Mouse (Mus musculus): ENCODE results near the gene Cbx1.

DNA sequence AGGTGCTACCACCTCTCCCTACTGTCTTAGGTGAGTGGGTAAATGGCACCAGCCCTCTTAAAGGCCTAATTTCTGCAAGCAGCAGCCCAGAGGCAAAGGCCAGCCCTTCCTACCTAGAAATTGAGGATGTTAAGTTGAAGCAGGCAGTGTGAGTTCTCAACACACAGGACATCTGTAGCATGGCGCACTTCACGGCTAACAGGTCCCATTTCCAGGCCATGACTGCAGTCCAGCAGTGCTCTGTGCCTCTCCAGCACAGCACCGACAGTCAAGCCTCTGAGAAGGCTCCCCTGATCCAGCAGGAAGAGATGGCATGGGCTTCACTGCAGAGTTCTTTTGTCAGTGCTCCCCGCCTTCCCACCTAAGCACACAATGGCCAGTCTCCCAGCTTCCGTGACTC, 28.1 kb downstream of the Cbx1 start:
- TF ChIP-seq MAFK (IDR thresholded peaks at IDR 0.05; ENCODE audit: insufficient read depth, low read depth, low read length) (no peak), HCFC1 (IDR thresholded peaks at IDR 0.05; ENCODE audit: borderline replicate concordance, insufficient read depth, low read length) (no peak), CHD2 (IDR thresholded peaks at IDR 0.05; ENCODE audit: low read depth, low read length) (no peak), ZC3H11A (IDR thresholded peaks at IDR 0.05; ENCODE audit: borderline replicate concordance, low read depth, low read length) (no peak), ZNF384 (IDR thresholded peaks at IDR 0.05; ENCODE audit: low read depth, low read length) (no peak)

Measured in ES-E14 (cell line).